Mouse (Mus musculus) heart, embryonic 11.5 days (tissue): ENCODE measurements around the gene Gm17387. TPM values are rescaled to one million over a fixed set of nuclear protein-coding genes. Genes with fewer than 3 reads are reported as not detected.

Source experiments
- ATAC-seq: fragments of 200-750 bp; cut with Nextera tagmentation; replicated peaks from 2 replicates; pipeline ENCODE4 v1.8.0; 2017; ENCODE audit warnings: moderate library complexity; ENCODE audit not compliant: insufficient number of reproducible peaks, low FRiP score, low TSS enrichment
- H3K27ac ChIP-seq: fragments of 300-500 bp; sonication (generic); 2 replicates; pipeline ENCODE4 v1.5.1; 2014; ENCODE audit warnings: mild to moderate bottlenecking, low read depth, low read length
- H3K27me3 ChIP-seq: fragments of 300-500 bp; sonication (generic); 2 replicates; pipeline ENCODE4 v1.6.1; 2014; ENCODE audit warnings: mild to moderate bottlenecking, low read length, mixed read lengths; ENCODE audit not compliant: control insufficient read depth, insufficient read depth
- H3K36me3 ChIP-seq: fragments of 300-500 bp; sonication (generic); 2 replicates; pipeline ENCODE4 v1.6.1; 2014; ENCODE audit warnings: mild to moderate bottlenecking, low read length, moderate library complexity, mixed read lengths; ENCODE audit not compliant: control insufficient read depth, insufficient read depth
- H3K4me1 ChIP-seq: fragments of 300-500 bp; sonication (generic); 2 replicates; pipeline ENCODE4 v1.6.1; 2014; ENCODE audit warnings: low read length; ENCODE audit not compliant: control insufficient read depth, insufficient read depth
- H3K4me2 ChIP-seq: fragments of 300-500 bp; sonication (generic); 2 replicates; pipeline ENCODE4 v1.6.1; 2014; ENCODE audit warnings: mild to moderate bottlenecking, moderate library complexity
- H3K4me3 ChIP-seq: fragments of 300-500 bp; sonication (generic); 2 replicates; pipeline ENCODE4 v1.5.1; 2014; ENCODE audit warnings: low read depth, low read length
- H3K9ac ChIP-seq: fragments of 300-500 bp; sonication (generic); 2 replicates; pipeline ENCODE4 v1.6.1; 2014; ENCODE audit warnings: mild to moderate bottlenecking, low read depth, low read length, moderate library complexity
- H3K9me3 ChIP-seq: fragments of 300-500 bp; sonication (generic); replicated peaks from 2 replicates; pipeline ENCODE4 v1.6.1; 2016; ENCODE audit warnings: low read length; ENCODE audit not compliant: control insufficient read depth
- WGBS: fragments of 180-500 bp; shearing (Covaris S2); extraction: QIAGEN DNeasy Blood & Tissue Kit; methylation state at CpG from one replicate; pipeline ENCODE4 v1.1.7; 2014; ENCODE audit not compliant: insufficient replicate concordance; 5-methylcytosine and 5-hydroxymethylcytosine counted together
- polyA plus RNA-seq: library from polyadenylated mRNA; unstranded; fragments of >200 nt; fragmentation: Nextera tagmentation; extraction: Ambion mirVana; gene quantifications from 2 replicates; pipeline ENCODE4 v1.2.1, GENCODE M21; 2014

Gene Gm17387
- polyA plus RNA-seq, 1 experiment from 2014 or later = not detected

GRCm38 (mm10) chr7:140997817-140998216 lies 31.1 kb upstream of the Gm17387 start:
- Histone ChIP-seq H3K4me2 (no peak overlapping the region), H3K4me3 (no peak overlapping the region), H3K9ac (no peak overlapping the region), H3K4me1 (no peaks in the 10 kb centered on the region), H3K36me3 (no peaks in the 10 kb centered on the region), H3K27me3 (no peaks in the 10 kb centered on the region), H3K9me3 (no peaks in the 10 kb centered on the region), H3K27ac (no peak overlapping the region)
- no peak for ATAC-seq
- 61% methylated on average over 1 of the region's 1 CpGs for WGBS

- H3K9me3 ChIP-seq = no peaks in the 10 kb centered on the region
- 84% methylated on average over 11 of the region's 11 CpGs for WGBS
- H3K4me2 ChIP-seq = no peak overlapping the region
- no peak overlapping the region for H3K27ac ChIP-seq
- no peaks in the 10 kb centered on the region for H3K4me1 ChIP-seq
- H3K4me3 ChIP-seq = no peak overlapping the region
- ATAC-seq = no peak
- H3K27me3 ChIP-seq = no peaks in the 10 kb centered on the region
- no peak overlapping the region for H3K9ac ChIP-seq
- H3K36me3 ChIP-seq = no peaks in the 10 kb centered on the region
Observed at GRCm38 (mm10) chr7:140998853-140999700, 29.9 kb upstream of the Gm17387 start.

DNA sequence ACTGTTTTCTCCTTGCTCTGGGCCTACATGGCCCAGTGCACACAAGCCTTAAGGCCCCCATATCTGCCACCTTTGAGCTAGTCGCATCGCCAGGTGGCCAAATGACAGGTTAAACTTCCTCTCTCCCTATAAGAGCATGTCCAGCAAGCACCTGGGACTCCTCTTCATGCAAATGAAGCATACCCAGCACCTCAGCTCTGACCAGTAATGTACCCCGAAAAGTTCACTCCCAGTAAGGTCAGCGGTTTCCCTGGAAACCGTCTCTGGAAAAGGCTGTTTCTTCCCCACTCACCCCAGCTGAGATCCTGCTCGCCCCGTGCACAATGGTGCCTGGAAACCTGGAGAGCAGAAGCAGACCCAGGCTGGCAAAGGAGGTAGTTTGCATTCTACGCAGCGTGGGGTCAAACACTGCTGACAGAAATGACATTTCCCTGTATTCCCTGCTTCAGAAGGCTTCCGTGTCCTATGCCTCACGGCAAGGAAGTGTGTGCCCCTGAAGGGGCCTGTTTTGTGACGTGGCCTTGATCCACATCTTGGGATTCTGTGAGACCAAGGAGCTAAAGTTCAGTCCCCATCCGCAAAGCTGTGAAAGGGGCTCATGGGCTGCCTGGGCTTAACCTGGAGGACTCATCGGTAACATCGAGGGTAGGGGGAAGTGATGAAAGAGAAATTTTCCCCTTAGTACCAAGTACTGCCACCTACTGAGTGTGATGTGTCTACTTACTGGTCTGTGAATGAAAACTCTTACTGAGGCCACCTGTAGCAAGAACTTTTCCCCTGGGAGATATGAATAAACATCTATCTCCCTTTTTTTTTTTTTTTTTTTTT lies 27.8 kb upstream of the Gm17387 start:
- H3K4me2 ChIP-seq = no peak overlapping the region
- H3K36me3 ChIP-seq = no peaks in the 10 kb centered on the region
- H3K27me3 ChIP-seq = no peaks in the 10 kb centered on the region
- 73% methylated on average over 15 of the region's 15 CpGs for WGBS
- H3K4me1 ChIP-seq = no peaks in the 10 kb centered on the region
- H3K9ac ChIP-seq = no peak overlapping the region
- H3K27ac ChIP-seq = no peak overlapping the region
- no peak for ATAC-seq
- H3K4me3 ChIP-seq = no peak overlapping the region
- no peaks in the 10 kb centered on the region for H3K9me3 ChIP-seq

GRCm38 (mm10) chr7:141003248-141004010 lies 25.5 kb upstream of the Gm17387 start:
- Histone ChIP-seq H3K27me3 (no peaks in the 10 kb centered on the region), H3K4me3 (no peak overlapping the region), H3K27ac (no peak overlapping the region), H3K9ac (no peak overlapping the region), H3K36me3 (no peaks in the 10 kb centered on the region), H3K9me3 (no peaks in the 10 kb centered on the region), H3K4me2 (no peak overlapping the region), H3K4me1 (no peaks in the 10 kb centered on the region)
- no peak for ATAC-seq
- 69% methylated on average over 5 of the region's 5 CpGs for WGBS

GRCm38 (mm10) chr7:141006446-141006845 lies 22.5 kb upstream of the Gm17387 start:
- Histone ChIP-seq H3K27ac (no peak overlapping the region), H3K36me3 (no peaks in the 10 kb centered on the region), H3K4me2 (no peak overlapping the region), H3K4me3 (no peak overlapping the region), H3K9ac (no peak overlapping the region), H3K27me3 (0 out of 2 replicates have a peak, but pooled peaks cover 6% of the 10 kb centered on the region), H3K9me3 (no peaks in the 10 kb centered on the region), H3K4me1 (peaks cover 6% of the 10 kb centered on the region; the same call in 1 of the 2 replicates)
- WGBS = 81% methylated on average over 6 of the region's 6 CpGs
- no peak for ATAC-seq

DNA sequence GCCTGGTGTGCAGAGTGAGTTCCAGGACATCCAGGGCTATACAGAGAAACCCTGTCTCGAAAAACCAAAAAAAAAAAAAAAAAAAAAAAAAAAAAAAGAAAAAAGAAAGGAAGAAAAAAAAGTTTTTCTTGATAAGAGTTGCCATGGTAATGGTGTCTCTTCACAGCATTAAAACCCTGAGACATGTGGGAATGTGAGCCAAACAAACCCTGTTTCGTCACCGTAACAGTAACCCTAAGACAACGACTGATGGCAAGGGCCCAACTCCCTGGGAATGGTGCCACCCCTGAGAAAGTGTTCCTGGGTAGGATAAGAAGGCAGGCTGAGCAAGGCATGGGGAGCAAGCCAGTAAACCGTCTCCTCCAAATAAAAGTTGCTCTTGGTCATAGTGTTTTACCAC lies 22.0 kb upstream of the Gm17387 start:
- H3K4me2 ChIP-seq = no peak overlapping the region
- no peak for ATAC-seq
- H3K4me3 ChIP-seq = no peak overlapping the region
- 80% methylated on average over 5 of the region's 5 CpGs for WGBS
- H3K27me3 ChIP-seq = 0 out of 2 replicates have a peak, but pooled peaks cover 6% of the 10 kb centered on the region
- no peaks in the 10 kb centered on the region for H3K9me3 ChIP-seq
- H3K36me3 ChIP-seq = no peaks in the 10 kb centered on the region
- H3K27ac ChIP-seq = no peak overlapping the region
- peaks cover 6% of the 10 kb centered on the region; the same call in 1 of the 2 replicates for H3K4me1 ChIP-seq
- H3K9ac ChIP-seq = no peak overlapping the region

DNA sequence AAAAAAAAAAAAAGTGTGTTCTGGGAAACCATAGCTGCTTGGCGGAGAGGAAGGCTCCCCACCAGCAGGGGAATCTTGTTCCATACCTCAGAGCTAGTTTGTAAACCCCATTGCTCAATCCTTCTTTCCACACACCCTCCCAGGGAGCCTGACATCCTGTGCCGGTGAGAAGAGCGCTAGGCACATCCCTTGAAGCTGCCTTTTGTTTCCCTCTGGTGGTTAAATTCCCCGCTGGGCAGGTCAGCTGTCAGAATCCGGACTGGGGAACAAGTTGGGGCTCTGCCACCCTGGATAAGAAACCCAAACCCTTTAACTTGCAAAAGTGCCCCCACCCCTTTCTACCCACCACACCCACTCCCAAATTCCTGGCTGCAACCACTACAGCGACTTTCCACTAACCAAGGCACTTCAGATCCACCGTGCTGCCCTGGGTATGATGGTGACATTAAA lies 20.6 kb upstream of the Gm17387 start:
- H3K36me3 ChIP-seq = no peaks in the 10 kb centered on the region
- no peak overlapping the region for H3K9ac ChIP-seq
- H3K27me3 ChIP-seq = 0 out of 2 replicates have a peak, but pooled peaks cover 6% of the 10 kb centered on the region
- no peak for ATAC-seq
- H3K4me1 ChIP-seq = peaks cover 6% of the 10 kb centered on the region; the same call in 1 of the 2 replicates
- WGBS = 8% methylated on average over 7 of the region's 7 CpGs
- no peak overlapping the region for H3K27ac ChIP-seq
- H3K4me3 ChIP-seq = no peak overlapping the region
- H3K9me3 ChIP-seq = no peaks in the 10 kb centered on the region
- H3K4me2 ChIP-seq = peak overlapping the region; percentile 57
